Mouse (Mus musculus) CH12.LX (cell line): ENCODE results near the gene Plekhb1. TPM values are rescaled to one million over a fixed set of nuclear protein-coding genes. Genes with fewer than 3 reads are reported as not detected.
A peak's percentile ranks its signal among the peaks of the same experiment; 100 is the strongest.

ENCODE experiments used
- DNase-seq: peaks from one replicate; pipeline ENCODE4 v3.0.0-alpha.2; 2013; ENCODE audit errors: extremely low read depth
- H3K27ac ChIP-seq: 2 replicates; pipeline ENCODE4 v1.5.1; 2012; ENCODE audit warnings: low read depth, mild to moderate bottlenecking, control low read depth, moderate library complexity; ENCODE audit not compliant: insufficient read depth
- H3K27me3 ChIP-seq: replicated peaks from 2 replicates; pipeline ENCODE3; 2012; ENCODE audit warnings: inconsistent platforms
- H3K36me3 ChIP-seq, 2 experiments: replicated peaks in 1 of 2; 2 replicates each; pipeline versions ENCODE3 to v1.6.1; 2012; ENCODE audit warnings: inconsistent platforms in 1 of 2, low read length in 1 of 2, mild to moderate bottlenecking in 1 of 2, mixed read lengths in 1 of 2, moderate library complexity in 1 of 2; ENCODE audit not compliant: control insufficient read depth in 1 of 2, insufficient read depth in 1 of 2
- H3K4me1 ChIP-seq, 2 experiments: 2 replicates each; pipeline ENCODE4 v1.6.1; 2012; ENCODE audit warnings: inconsistent platforms in 1 of 2, moderate library complexity in 1 of 2; ENCODE audit not compliant: insufficient read depth in 2 of 2, control insufficient read depth in 1 of 2
- H3K4me2 ChIP-seq: 2 replicates; pipeline ENCODE4 v1.6.1; 2012; ENCODE audit warnings: low read depth, mild to moderate bottlenecking, control low read depth; ENCODE audit not compliant: poor library complexity, insufficient read depth, severe bottlenecking
- H3K4me3 ChIP-seq, 3 experiments: fragments of 150-350 bp in 1 of 3; sonication (generic) in 1 of 3; replicated peaks in 1 of 3; 2 replicates each; pipeline versions ENCODE3 to v1.5.1; 2011 to 2012; ENCODE audit warnings: low read depth in 2 of 3, low read length in 2 of 3, mild to moderate bottlenecking in 2 of 3, moderate library complexity in 2 of 3, control low read depth in 1 of 3, improper control_type of control experiment in 1 of 3, inconsistent platforms in 1 of 3, mixed read lengths in 1 of 3; ENCODE audit not compliant: poor library complexity in 1 of 3
- H3K79me2 ChIP-seq: replicated peaks from 2 replicates; pipeline ENCODE4 v1.6.1; 2012; ENCODE audit warnings: mild to moderate bottlenecking, moderate library complexity; ENCODE audit not compliant: control insufficient read depth, poor library complexity, insufficient read depth, severe bottlenecking; ENCODE audit errors: extremely low read depth
- H3K9ac ChIP-seq: 2 replicates; pipeline ENCODE4 v1.6.1; 2012; ENCODE audit warnings: low read depth, mild to moderate bottlenecking, control low read depth, moderate library complexity; ENCODE audit not compliant: insufficient read depth
- H3K9me3 ChIP-seq: replicated peaks from 2 replicates; pipeline ENCODE3; 2012; ENCODE audit warnings: low read length, inconsistent platforms, mixed read lengths
- BHLHE40 ChIP-seq: IDR thresholded peaks from 2 replicates; pipeline ENCODE4 v1.6.1; 2011; ENCODE audit warnings: mild to moderate bottlenecking, low read depth, low read length, improper control_type of control experiment
- CHD1 ChIP-seq: IDR thresholded peaks from 2 replicates; pipeline ENCODE4 v1.6.1; 2012; ENCODE audit warnings: low read depth, low read length, improper control_type of control experiment, inconsistent platforms
- CHD2 ChIP-seq: IDR thresholded peaks from 2 replicates; pipeline ENCODE4 v1.6.1; 2011; ENCODE audit warnings: low read length, improper control_type of control experiment
- CTCF ChIP-seq, 2 experiments: IDR thresholded peaks in 1 of 2; conservative IDR thresholded peaks in 1 of 2; 2 replicates each; pipeline ENCODE4 v1.5.1; 2011 to 2012; ENCODE audit warnings: low read depth in 2 of 2, low read length in 2 of 2, improper control_type of control experiment in 1 of 2, inconsistent platforms in 1 of 2, mild to moderate bottlenecking in 1 of 2, moderate library complexity in 1 of 2
- EP300 ChIP-seq: IDR thresholded peaks from 2 replicates; pipeline ENCODE4 v1.6.1; 2011; ENCODE audit warnings: low read length, improper control_type of control experiment
- ETS1 ChIP-seq: conservative IDR thresholded peaks from 2 replicates; pipeline ENCODE4 v1.6.1; 2012; ENCODE audit warnings: low read depth, mild to moderate bottlenecking, inconsistent platforms, low read length, improper control_type of control experiment, moderate library complexity
- GABPA ChIP-seq: IDR thresholded peaks from 2 replicates; pipeline ENCODE4 v1.6.1; 2012; ENCODE audit warnings: low read depth, low read length, improper control_type of control experiment, inconsistent platforms; ENCODE audit not compliant: insufficient replicate concordance
- HCFC1 ChIP-seq: IDR thresholded peaks from 2 replicates; pipeline ENCODE4 v1.6.1; 2012; ENCODE audit warnings: low read depth, mild to moderate bottlenecking, inconsistent platforms, low read length, improper control_type of control experiment
- IRF4 ChIP-seq: IDR thresholded peaks from 2 replicates; pipeline ENCODE4 v1.6.1; 2014; ENCODE audit warnings: low read depth, mild to moderate bottlenecking, inconsistent platforms, low read length, improper control_type of control experiment
- JUN ChIP-seq: IDR thresholded peaks from 2 replicates; pipeline ENCODE4 v1.6.1; 2011; ENCODE audit warnings: low read depth, mild to moderate bottlenecking, low read length, improper control_type of control experiment, moderate library complexity; ENCODE audit not compliant: insufficient read depth
- JUND ChIP-seq: conservative IDR thresholded peaks from 2 replicates; pipeline ENCODE4 v1.6.1; 2011; ENCODE audit warnings: low read depth, low read length, improper control_type of control experiment
- KAT2A ChIP-seq: IDR thresholded peaks from 2 replicates; pipeline ENCODE4 v1.6.1; 2012; ENCODE audit warnings: low read length, improper control_type of control experiment, inconsistent platforms; ENCODE audit not compliant: insufficient replicate concordance
- MAFK ChIP-seq: IDR thresholded peaks from 2 replicates; pipeline ENCODE4 v1.6.1; 2011; ENCODE audit warnings: low read length, improper control_type of control experiment; ENCODE audit not compliant: insufficient replicate concordance
- MAX ChIP-seq: IDR thresholded peaks from 2 replicates; pipeline ENCODE4 v1.6.1; 2011; ENCODE audit warnings: low read length, improper control_type of control experiment
- MXI1 ChIP-seq: IDR thresholded peaks from 2 replicates; pipeline ENCODE4 v1.6.1; 2011; ENCODE audit warnings: mild to moderate bottlenecking, low read depth, low read length, improper control_type of control experiment
- MYC ChIP-seq: IDR thresholded peaks from 2 replicates; pipeline ENCODE4 v1.6.1; 2011; ENCODE audit warnings: low read depth, mild to moderate bottlenecking, improper control_type of control experiment, low read length
- NELFE ChIP-seq: IDR thresholded peaks from 2 replicates; pipeline ENCODE4 v1.6.1; 2011; ENCODE audit warnings: low read depth, low read length, improper control_type of control experiment
- NRF1 ChIP-seq: IDR thresholded peaks from 2 replicates; pipeline ENCODE4 v1.6.1; 2014; ENCODE audit warnings: low read depth, mild to moderate bottlenecking, inconsistent platforms, low read length, improper control_type of control experiment, moderate library complexity
- PAX5 ChIP-seq: IDR thresholded peaks from 2 replicates; pipeline ENCODE4 v1.6.1; 2012; ENCODE audit warnings: low read length, inconsistent platforms, mixed read lengths
- POLR2A ChIP-seq: IDR thresholded peaks from 2 replicates; pipeline ENCODE4 v1.6.1; 2011; ENCODE audit warnings: low read depth, mild to moderate bottlenecking, improper control_type of control experiment, low read length
- POLR2AphosphoS2 ChIP-seq: IDR thresholded peaks from 2 replicates; pipeline ENCODE4 v1.6.1; 2011; ENCODE audit warnings: low read depth, low read length, improper control_type of control experiment
- RAD21 ChIP-seq: IDR thresholded peaks from 2 replicates; pipeline ENCODE4 v1.6.1; 2011; ENCODE audit warnings: low read depth, mild to moderate bottlenecking, low read length, improper control_type of control experiment, moderate library complexity
- RCOR1 ChIP-seq: conservative IDR thresholded peaks from 2 replicates; pipeline ENCODE4 v1.6.1; 2012; ENCODE audit warnings: low read depth, mild to moderate bottlenecking, inconsistent platforms, low read length, improper control_type of control experiment
- SMC3 ChIP-seq: IDR thresholded peaks from 2 replicates; pipeline ENCODE4 v1.6.1; 2011; ENCODE audit warnings: low read depth, low read length, improper control_type of control experiment
- TBP ChIP-seq: conservative IDR thresholded peaks from 2 replicates; pipeline ENCODE4 v1.6.1; 2011; ENCODE audit warnings: low read depth, low read length, improper control_type of control experiment
- TCF12 ChIP-seq: IDR thresholded peaks from 2 replicates; pipeline ENCODE4 v1.6.1; 2014; ENCODE audit warnings: low read depth, mild to moderate bottlenecking, inconsistent platforms, low read length, improper control_type of control experiment
- UBTF ChIP-seq: IDR thresholded peaks from 2 replicates; pipeline ENCODE4 v1.6.1; 2012; ENCODE audit warnings: low read depth, mild to moderate bottlenecking, inconsistent platforms, low read length, improper control_type of control experiment, moderate library complexity
- USF1 ChIP-seq: IDR thresholded peaks from 2 replicates; pipeline ENCODE4 v1.6.1; 2014; ENCODE audit warnings: low read depth, mild to moderate bottlenecking, inconsistent platforms, low read length, improper control_type of control experiment
- USF2 ChIP-seq: conservative IDR thresholded peaks from 2 replicates; pipeline ENCODE4 v1.6.1; 2011; ENCODE audit warnings: low read depth, low read length, improper control_type of control experiment
- ZKSCAN1 ChIP-seq: IDR thresholded peaks from 2 replicates; pipeline ENCODE4 v1.6.1; 2012; ENCODE audit warnings: low read depth, inconsistent platforms, low read length, improper control_type of control experiment, borderline replicate concordance
- ZMIZ1 ChIP-seq: IDR thresholded peaks from 2 replicates; pipeline ENCODE4 v1.6.1; 2012; ENCODE audit warnings: low read depth, mild to moderate bottlenecking, inconsistent platforms, low read length, improper control_type of control experiment
- ZNF384 ChIP-seq: IDR thresholded peaks from 2 replicates; pipeline ENCODE4 v1.6.1; 2012; ENCODE audit warnings: low read depth, low read length, improper control_type of control experiment, inconsistent platforms
- dilution Hi-C: fragments of 300-500 bp; cut with MboI; formaldehyde crosslinking; loops from 2 replicates; pipeline ENCODE4 v1.14.3; 2020; ENCODE audit warnings: low sequenced_read_pairs; ENCODE audit not compliant: extremely low pct_unique_long_range_greater_than_20kb, extremely low pct_ligation_motif_present
- in situ Hi-C: fragments of 300-500 bp; cut with MboI; formaldehyde crosslinking; loops from 3 replicates; pipeline ENCODE4 v1.14.3; 2019; ENCODE audit warnings: low sequenced_read_pairs, low pct_ligation_motif_present, low pct_unique_long_range_greater_than_20kb, mixed read lengths
- polyA plus RNA-seq: library from polyadenylated mRNA; unstranded; fragments of >175 nt; gene quantifications from 2 replicates; pipeline ENCODE4 v1.2.1, GENCODE M21; 2012; ENCODE audit warnings: low read depth; ENCODE audit not compliant: insufficient read length
- total RNA-seq, 2 experiments: library from RNA; depleted of rRNA; stranded (reverse); fragments of 300-350 nt in 1 of 2; fragments of >200 nt in 1 of 2; gene quantifications; 2 replicates each; pipeline ENCODE4 v1.2.3; 2012 to 2014

Gene Plekhb1
- total and polyA plus RNA-seq, 3 experiments: 0.04 TPM; not detected in 2

DNA sequence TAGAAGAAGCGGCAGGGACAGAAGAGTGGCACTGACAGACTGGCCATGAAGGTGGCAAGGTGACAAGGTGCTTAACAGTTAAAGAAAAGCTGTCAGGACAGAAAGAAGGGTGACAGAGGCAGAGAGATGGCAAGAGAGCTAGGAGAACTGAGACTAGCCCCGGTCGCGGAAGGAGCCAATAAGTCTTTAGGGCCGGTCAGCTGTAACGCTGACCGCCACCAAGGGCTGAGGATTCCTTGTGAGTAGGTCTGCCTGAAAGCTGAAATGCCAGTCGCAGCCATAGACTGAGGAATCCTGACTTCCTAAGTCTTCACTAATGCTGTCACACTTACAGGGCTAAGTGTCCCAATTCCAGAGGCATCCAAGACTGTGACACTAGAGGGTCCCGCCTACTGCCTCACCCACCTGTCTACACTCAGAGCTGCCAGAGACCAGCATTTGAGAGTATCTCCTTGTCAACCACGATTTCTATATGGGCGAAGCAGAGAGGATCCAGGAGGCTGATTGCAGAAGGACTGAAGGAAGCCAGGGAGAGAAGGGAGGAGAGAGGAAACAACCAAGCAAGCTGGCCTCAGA is 1.6 kb upstream of the Plekhb1 start:
- dilution Hi-C loops: no loop called here
- no peak overlapping the region for H3K9ac ChIP-seq
- TF ChIP-seq EP300 (no peak), BHLHE40 (no peak), JUN (no peak), SMC3 (no peak), MAX (no peak), GABPA (no peak), PAX5 (no peak), USF2 (no peak), TBP (no peak), POLR2AphosphoS2 (no peak), MAFK (no peak), JUND (no peak)
- peaks cover 14 to 26% of the 10 kb centered on the region in 2 experiments for H3K4me1 ChIP-seq
- peaks cover 45% of the 10 kb centered on the region for H3K27me3 ChIP-seq
- no peak overlapping the region for H3K4me3 ChIP-seq
- H3K4me2 ChIP-seq: peak overlapping the region; percentile 60
- no peaks in the 10 kb centered on the region for H3K9me3 ChIP-seq
- no peak overlapping the region for H3K27ac ChIP-seq
- in situ Hi-C loops: no loop called here
- DNase-seq: no peak
- no peaks in the 10 kb centered on the region for H3K36me3 ChIP-seq
- H3K79me2 ChIP-seq: no peaks in the 10 kb centered on the region

- dilution Hi-C loops: no loop called here
- Histone ChIP-seq H3K4me3 (no peak overlapping the region), H3K4me1 (peaks cover 14 to 27% of the 10 kb centered on the region in 2 experiments), H3K9me3 (no peaks in the 10 kb centered on the region), H3K36me3 (no peaks in the 10 kb centered on the region), H3K4me2 (peak overlapping the region; percentile 69), H3K27me3 (peaks cover 46% of the 10 kb centered on the region), H3K79me2 (no peaks in the 10 kb centered on the region), H3K27ac (no peak overlapping the region), H3K9ac (no peak overlapping the region)
- peak; percentile 90 for DNase-seq
- in situ Hi-C loops: no loop called here
- TF ChIP-seq UBTF (no peak), MYC (no peak), TBP (no peak), CTCF (conservative IDR thresholded peaks at IDR 0.05 in 1 of 2, IDR thresholded peaks at IDR 0.05 in 1 of 2; ENCODE audit: low read depth in 2 of 2, low read length in 2 of 2) (peak; percentile 97 to 98), JUN (no peak), KAT2A (no peak), MXI1 (no peak; the same call in 1 of the 2 replicates), MAFK (no peak), CHD2 (no peak), USF1 (no peak), NRF1 (0 out of 2 replicates have a peak, but pooled peaks have one; percentile 26), ZKSCAN1 (no peak), TCF12 (0 out of 2 replicates have a peak, but pooled peaks have one; percentile 37), RCOR1 (no peak), CHD1 (no peak), EP300 (peak; percentile 18; the same call in 1 of the 2 replicates), ETS1 (peak; percentile 38; the same call in 1 of the 2 replicates), ZMIZ1 (no peak), HCFC1 (no peak), MAX (0 out of 2 replicates have a peak, but pooled peaks have one; percentile 32), POLR2A (no peak), NELFE (no peak; the same call in 1 of the 2 replicates), IRF4 (peak; percentile 30; the same call in 1 of the 2 replicates), JUND (peak; percentile 25; the same call in 1 of the 2 replicates), RAD21 (peak; percentile 87), BHLHE40 (0 out of 2 replicates have a peak, but pooled peaks have one; percentile 33), ZNF384 (peak; percentile 58; the same call in 1 of the 2 replicates)
Measured at GRCm38 (mm10) chr7:100663190-100663589, 976 bp upstream of the Plekhb1 start.
